Mouse (Mus musculus): ENCODE measurements around the gene Abca1.

DNA sequence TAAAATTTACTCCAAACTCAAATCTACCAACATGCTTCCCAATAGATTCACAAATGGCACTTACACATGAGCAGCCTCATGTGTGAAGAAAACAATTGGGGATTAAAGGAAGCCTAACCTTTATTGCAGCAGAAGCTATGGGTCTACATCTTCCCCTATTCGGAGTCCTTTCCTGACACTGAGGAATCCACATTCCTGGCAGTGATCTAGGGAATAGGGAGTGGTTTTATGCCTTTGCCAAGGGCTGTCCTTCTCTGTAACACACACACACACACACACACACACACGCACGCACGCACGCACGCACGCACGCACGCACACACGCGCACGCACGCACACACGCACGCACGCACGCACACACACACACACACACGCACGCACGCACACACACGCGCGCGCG lies 5.5 kb upstream of the Abca1 start:
- no peak for TF ChIP-seq CTCF (IDR thresholded peaks at IDR 0.05; ENCODE audit: low read depth)
- no peak for TF ChIP-seq EP300 (optimal IDR thresholded peaks at IDR 0.05)
